Comparison of ENCODE assay signal across 7 mouse cellular contexts in genomic region chr5:121711928-121712231, GRCm38 (mm10). TPM values are rescaled to one million over a fixed set of nuclear protein-coding genes. Genes with fewer than 3 reads are reported as not detected.
A peak's percentile ranks its signal among the peaks of the same experiment; 100 is the strongest.
DNase-seq lines count a peak whose midpoint lies in the region; ATAC-seq and TF ChIP-seq lines count a peak whose summit lies in the region.

No protein-coding gene starts in this region.

- peak overlapping the region; percentile 84 for H3K4me2 ChIP-seq in lung, postnatal 0 days (replicated peaks; ENCODE audit: low read depth, low read length)
- H3K4me2 ChIP-seq in forebrain, embryonic 11.5 days (ENCODE audit: low read depth, low read length, severe bottlenecking): peak overlapping the region; percentile 85; the same call in 1 of the 2 replicates
- peak overlapping the region; percentile 86 for H3K4me2 ChIP-seq in limb, embryonic 14.5 days (replicated peaks; ENCODE audit: low read depth, low read length, severe bottlenecking)
- peak overlapping the region; percentile 73 for H3K4me2 ChIP-seq in stomach, embryonic 16.5 days (ENCODE audit: low read depth, low read length)

- peak overlapping the region; percentile 99 for H3K4me3 ChIP-seq in lung, postnatal 0 days (ENCODE audit: low read depth, low read length)
- peak overlapping the region; percentile 99 for H3K4me3 ChIP-seq in forebrain, embryonic 11.5 days (ENCODE audit: low read depth, low read length)
- peak overlapping the region; percentile 94 for H3K4me3 ChIP-seq in limb, embryonic 14.5 days (replicated peaks; ENCODE audit: low read length)
- H3K4me3 ChIP-seq in stomach, embryonic 16.5 days (replicated peaks; ENCODE audit: low read length): peak overlapping the region; percentile 99

- no peak for TF ChIP-seq EP300 in lung, postnatal 0 days (IDR thresholded peaks at IDR 0.05)

- no peaks in the 10 kb centered on the region for H3K27me3 ChIP-seq in lung, postnatal 0 days (replicated peaks; ENCODE audit: insufficient read depth, low read length)
- H3K27me3 ChIP-seq in forebrain, embryonic 11.5 days (ENCODE audit: control insufficient read depth, insufficient read depth, low read length): no peaks in the 10 kb centered on the region
- no peaks in the 10 kb centered on the region for H3K27me3 ChIP-seq in limb, embryonic 14.5 days (ENCODE audit: control insufficient read depth, insufficient read depth, low read length)
- H3K27me3 ChIP-seq in stomach, embryonic 16.5 days (ENCODE audit: control insufficient read depth, insufficient read depth, low read length): no peaks in the 10 kb centered on the region

- peak; percentile 59 for ATAC-seq in lung, postnatal 0 days
- peak; percentile 49; the same call in 1 of the 2 replicates for ATAC-seq in forebrain, embryonic 11.5 days (replicated peaks; ENCODE audit: low FRiP score)
- ATAC-seq in limb, embryonic 14.5 days (ENCODE audit: low FRiP score, low read depth): peak; percentile 45
- ATAC-seq in stomach, embryonic 16.5 days (ENCODE audit: insufficient read depth, low FRiP score): peak; percentile 22

- no peak for TF ChIP-seq POLR2A in limb, embryonic 14.5 days (IDR thresholded peaks at IDR 0.05; ENCODE audit: borderline replicate concordance, extremely low read depth, insufficient read depth, insufficient read length)

- 13% methylated on average over 20 of the region's 57 CpGs for WGBS in lung, postnatal 0 days
- WGBS in forebrain, embryonic 11.5 days: under 1% methylated on average over 32 of the region's 57 CpGs
- WGBS in limb, embryonic 14.5 days: 0% methylated on average over 16 of the region's 57 CpGs
- under 1% methylated on average over 48 of the region's 57 CpGs for WGBS in stomach, embryonic 16.5 days

- H3K36me3 ChIP-seq in lung, postnatal 0 days (ENCODE audit: insufficient read depth, low read length): no peaks in the 10 kb centered on the region
- no peaks in the 10 kb centered on the region for H3K36me3 ChIP-seq in forebrain, embryonic 11.5 days (ENCODE audit: control insufficient read depth, insufficient read depth, low read length)
- no peaks in the 10 kb centered on the region for H3K36me3 ChIP-seq in limb, embryonic 14.5 days (ENCODE audit: control insufficient read depth, insufficient read depth, low read length)
- H3K36me3 ChIP-seq in stomach, embryonic 16.5 days (ENCODE audit: control insufficient read depth, insufficient read depth, low read length): no peaks in the 10 kb centered on the region

- no peak for TF ChIP-seq CTCF in lung, postnatal 0 days (IDR thresholded peaks at IDR 0.05)

- peak overlapping the region; percentile 91 for H3K9ac ChIP-seq in lung, postnatal 0 days (replicated peaks; ENCODE audit: low read depth)
- peak overlapping the region; percentile 98 for H3K9ac ChIP-seq in forebrain, embryonic 11.5 days (ENCODE audit: low read length)
- peak overlapping the region; percentile 93 for H3K9ac ChIP-seq in limb, embryonic 14.5 days (ENCODE audit: low read depth, low read length, severe bottlenecking)
- peak overlapping the region; percentile 98 for H3K9ac ChIP-seq in stomach, embryonic 16.5 days (ENCODE audit: low read length)

- no peaks in the 10 kb centered on the region for H3K9me3 ChIP-seq in lung, postnatal 0 days (ENCODE audit: low read length)
- H3K9me3 ChIP-seq in forebrain, embryonic 11.5 days (ENCODE audit: control insufficient read depth, low read length): no peaks in the 10 kb centered on the region
- H3K9me3 ChIP-seq in limb, embryonic 14.5 days (ENCODE audit: control insufficient read depth, low read length): no peaks in the 10 kb centered on the region
- no peaks in the 10 kb centered on the region for H3K9me3 ChIP-seq in stomach, embryonic 16.5 days (replicated peaks; ENCODE audit: control insufficient read depth, low read length)

- peaks cover 15% of the 10 kb centered on the region; the same call in 1 of the 2 replicates for H3K4me1 ChIP-seq in lung, postnatal 0 days (ENCODE audit: insufficient read depth, low read depth, low read length)
- peaks cover 5% of the 10 kb centered on the region; the same call in 1 of the 2 replicates for H3K4me1 ChIP-seq in forebrain, embryonic 11.5 days (replicated peaks; ENCODE audit: control insufficient read depth, insufficient read depth, low read length)
- H3K4me1 ChIP-seq in limb, embryonic 14.5 days (ENCODE audit: control insufficient read depth, insufficient read depth, low read length): peaks cover 15% of the 10 kb centered on the region; the same call in 1 of the 2 replicates
- H3K4me1 ChIP-seq in stomach, embryonic 16.5 days (ENCODE audit: control insufficient read depth, insufficient read depth, low read length): peaks cover 24% of the 10 kb centered on the region

- DNase-seq in lung, postnatal 0 days (ENCODE audit: low spot score): no peak
- no peak for DNase-seq in lung, postnatal 36 days
- DNase-seq in forebrain, embryonic 11.5 days (ENCODE audit: low spot score): no peak
- DNase-seq in limb, embryonic 14.5 days (ENCODE audit: low spot score): no peak
- DNase-seq in gastrocnemius, adult 18-20 months (ENCODE audit: low spot score): no peak
- no peak for DNase-seq in frontal cortex, adult 2 months (ENCODE audit: extremely low spot score in 1 of 2, low spot score in 1 of 2)

- H3K27ac ChIP-seq in lung, postnatal 0 days (ENCODE audit: low read length): peak overlapping the region; percentile 96
- peak overlapping the region; percentile 90 for H3K27ac ChIP-seq in forebrain, embryonic 11.5 days (ENCODE audit: low read depth, low read length)
- H3K27ac ChIP-seq in limb, embryonic 14.5 days (replicated peaks; ENCODE audit: low read depth, low read length): peak overlapping the region; percentile 96
- H3K27ac ChIP-seq in stomach, embryonic 16.5 days (ENCODE audit: low read length): peak overlapping the region; percentile 95

RNA-seq across cellular contexts. Expression of gene Atxn2, which starts 0.7 kb away (rescaled TPM):
- 40.6 and 45.3 TPM in 2 replicates for polyA plus RNA-seq in lung, postnatal 0 days (2015; fragmentation: Nextera tagmentation; extraction: Ambion mirVana)
- 99.2 and 102 TPM in 2 replicates for polyA plus RNA-seq in forebrain, embryonic 11.5 days (2014; fragmentation: Nextera tagmentation; extraction: Ambion mirVana)
- 156 and 220 TPM in 2 replicates for polyA plus RNA-seq in limb, embryonic 14.5 days (2012; rRNA removed)
- 87.2 and 108 TPM in 2 replicates for polyA plus RNA-seq in limb, embryonic 14.5 days (2014; fragmentation: Nextera tagmentation; extraction: Ambion mirVana)
- polyA plus RNA-seq in stomach, embryonic 16.5 days (2015; fragmentation: Nextera tagmentation; extraction: Ambion mirVana): 33.1 and 36.6 TPM in 2 replicates
- total RNA-seq in gastrocnemius, adult 18-20 months (2021): 100 to 1,000 TPM in 1 of 2 experiments, 10 to 100 TPM in 1; 80.1 to 109 TPM
- polyA plus RNA-seq in frontal cortex, adult 2 months (2012; rRNA removed): 153 TPM in 2 replicates

RNA-seq across cellular contexts. Expression of gene Brap, which starts 51.5 kb away (rescaled TPM):
- 32.2 and 37.6 TPM in 2 replicates for polyA plus RNA-seq in lung, postnatal 0 days (2015; fragmentation: Nextera tagmentation; extraction: Ambion mirVana)
- polyA plus RNA-seq in forebrain, embryonic 11.5 days (2014; fragmentation: Nextera tagmentation; extraction: Ambion mirVana): 45.5 and 48.1 TPM in 2 replicates
- polyA plus RNA-seq in limb, embryonic 14.5 days (2012; rRNA removed): 26.1 and 28.2 TPM in 2 replicates
- 44.6 and 52.7 TPM in 2 replicates for polyA plus RNA-seq in limb, embryonic 14.5 days (2014; fragmentation: Nextera tagmentation; extraction: Ambion mirVana)
- 29.5 and 34.5 TPM in 2 replicates for polyA plus RNA-seq in stomach, embryonic 16.5 days (2015; fragmentation: Nextera tagmentation; extraction: Ambion mirVana)
- total RNA-seq in gastrocnemius, adult 18-20 months (2021): 10 to 100 TPM; 29.7 to 31.8 TPM
- polyA plus RNA-seq in frontal cortex, adult 2 months (2012; rRNA removed): 46.7 and 52.9 TPM in 2 replicates

RNA-seq across cellular contexts. Expression of gene Acad10, which starts 51.6 kb away (rescaled TPM):
- 3.7 and 4.5 TPM in 2 replicates for polyA plus RNA-seq in lung, postnatal 0 days (2015; fragmentation: Nextera tagmentation; extraction: Ambion mirVana)
- polyA plus RNA-seq in forebrain, embryonic 11.5 days (2014; fragmentation: Nextera tagmentation; extraction: Ambion mirVana): 1.9 TPM in 2 replicates
- polyA plus RNA-seq in limb, embryonic 14.5 days (2012; rRNA removed): 2.6 and 2.7 TPM in 2 replicates
- 1.3 and 2.2 TPM in 2 replicates for polyA plus RNA-seq in limb, embryonic 14.5 days (2014; fragmentation: Nextera tagmentation; extraction: Ambion mirVana)
- 3.5 and 5.6 TPM in 2 replicates for polyA plus RNA-seq in stomach, embryonic 16.5 days (2015; fragmentation: Nextera tagmentation; extraction: Ambion mirVana)
- total RNA-seq in gastrocnemius, adult 18-20 months (2021): 10 to 100 TPM; 10.2 to 11.8 TPM
- 3.8 and 3.9 TPM in 2 replicates for polyA plus RNA-seq in frontal cortex, adult 2 months (2012; rRNA removed)
